8 mouse cellular contexts compared by ENCODE assay signal in genomic region chr3:32616331-32617052, GRCm38 (mm10). TPM values are rescaled to one million over a fixed set of nuclear protein-coding genes. Genes with fewer than 3 reads are reported as not detected.
A peak's percentile ranks its signal among the peaks of the same experiment; 100 is the strongest.
DNase-seq lines count a peak whose midpoint lies in the region; ATAC-seq and TF ChIP-seq lines count a peak whose summit lies in the region.

Gene Gnb4 (minus strand): TSS chr3:32616585.

- no peaks in the 10 kb centered on the region for H3K36me3 ChIP-seq in embryonic facial prominence, embryonic 10.5 days (replicated peaks)
- H3K36me3 ChIP-seq in liver, embryonic 11.5 days (ENCODE audit: control insufficient read depth, insufficient read depth, low read length), result no peaks in the 10 kb centered on the region
- H3K36me3 ChIP-seq in myocyte (ENCODE audit: control insufficient read depth, insufficient read depth), result no peaks in the 10 kb centered on the region
- no peaks in the 10 kb centered on the region for H3K36me3 ChIP-seq in testis, adult 2 months (ENCODE audit: control insufficient read depth, insufficient read depth, low read length)

- peaks cover 18% of the 10 kb centered on the region for H3K79me2 ChIP-seq in myocyte (ENCODE audit: control insufficient read depth, insufficient read depth)

- no peak for DNase-seq in layer of hippocampus, adult 18-20 months (ENCODE audit: low spot score in 2 of 2)
- no peak for DNase-seq in layer of hippocampus, adult 9-11 months
- peak; percentile 90 for DNase-seq in embryonic facial prominence, embryonic 10.5 days (ENCODE audit: low spot score)
- DNase-seq in heart, adult 9 months (ENCODE audit: low spot score in 2 of 2), result peak; percentile 35 to 52
- peak; percentile 11 to 13 for DNase-seq in kidney, adult 8-10 months
- DNase-seq in liver, embryonic 11.5 days (ENCODE audit: low spot score), result peak; percentile 79

- H3K4me2 ChIP-seq in liver, embryonic 11.5 days, result peak within 1 kb of the TSS; percentile 76
- H3K4me2 ChIP-seq in myocyte (ENCODE audit: low read depth), result peak within 1 kb of the TSS; percentile 99

- H3K9me3 ChIP-seq in embryonic facial prominence, embryonic 10.5 days, result no peaks in the 10 kb centered on the region
- H3K9me3 ChIP-seq in liver, embryonic 11.5 days (ENCODE audit: control insufficient read depth, low read length), result no peaks in the 10 kb centered on the region

- peak within 1 kb of the TSS; percentile 55 for H3ac ChIP-seq in myocyte (ENCODE audit: control insufficient read depth, insufficient read length)

- 2% methylated on average over 82 of the region's 83 CpGs for WGBS in embryonic facial prominence, embryonic 10.5 days
- 1% methylated on average over 57 of the region's 83 CpGs for WGBS in liver, embryonic 11.5 days

- peaks cover 17% of the 10 kb centered on the region for H3K4me1 ChIP-seq in embryonic facial prominence, embryonic 10.5 days
- 0 out of 2 replicates have a peak, but pooled peaks cover 3% of the 10 kb centered on the region for H3K4me1 ChIP-seq in liver, embryonic 11.5 days (replicated peaks; ENCODE audit: control insufficient read depth, insufficient read depth, low read length)
- peaks cover 9% of the 10 kb centered on the region for H3K4me1 ChIP-seq in testis, adult 2 months (ENCODE audit: control insufficient read depth, insufficient read depth, low read length)

- TF ChIP-seq POLR2A in myocyte (IDR thresholded peaks at IDR 0.05; ENCODE audit: insufficient read length, low read depth), result peak; percentile 61
- TF ChIP-seq POLR2A in testis, adult 2 months (IDR thresholded peaks at IDR 0.05; ENCODE audit: control insufficient read depth, low read depth, low read length), result no peak

- peak within 1 kb of the TSS; percentile 83 for H3K4me3 ChIP-seq in embryonic facial prominence, embryonic 10.5 days
- H3K4me3 ChIP-seq in liver, embryonic 11.5 days (ENCODE audit: low read depth, low read length), result peak within 1 kb of the TSS; percentile 74
- H3K4me3 ChIP-seq in myocyte, result peak within 1 kb of the TSS; percentile 41
- H3K4me3 ChIP-seq in testis, adult 2 months (ENCODE audit: control insufficient read depth, low read depth, low read length), result peak within 1 kb of the TSS; percentile 84

- TF ChIP-seq CTCF in testis, adult 2 months (IDR thresholded peaks at IDR 0.05; ENCODE audit: control insufficient read depth, insufficient read depth, insufficient replicate concordance, low read depth, low read length), result no peak

- H3K27ac ChIP-seq in embryonic facial prominence, embryonic 10.5 days (replicated peaks), result peak within 1 kb of the TSS; percentile 87
- peak within 1 kb of the TSS; percentile 21; the same call in 1 of the 2 replicates for H3K27ac ChIP-seq in liver, embryonic 11.5 days (ENCODE audit: low read depth, low read length)
- H3K27ac ChIP-seq in testis, adult 2 months (ENCODE audit: control insufficient read depth, insufficient read depth, low read depth, low read length), result no peak within 1 kb of the TSS

- H3K27me3 ChIP-seq in embryonic facial prominence, embryonic 10.5 days (replicated peaks; ENCODE audit: low read depth, poor library complexity, severe bottlenecking), result no peaks in the 10 kb centered on the region
- no peaks in the 10 kb centered on the region for H3K27me3 ChIP-seq in liver, embryonic 11.5 days (replicated peaks; ENCODE audit: control insufficient read depth, insufficient read depth, low read length)
- H3K27me3 ChIP-seq in myocyte (ENCODE audit: control insufficient read depth, insufficient read depth, insufficient read length), result no peaks in the 10 kb centered on the region
- no peaks in the 10 kb centered on the region for H3K27me3 ChIP-seq in testis, adult 2 months (ENCODE audit: control insufficient read depth, insufficient read depth, low read length)

- peak within 1 kb of the TSS; percentile 75 for H3K9ac ChIP-seq in liver, embryonic 11.5 days (ENCODE audit: low read depth, low read length)

- peak; percentile 86 for ATAC-seq in liver, embryonic 11.5 days (replicated peaks; ENCODE audit: low FRiP score)

TF ChIP-seq in myocyte, 11 proteins besides CTCF, POLR2A, EP300 and RAD21:
- no peak for TF ChIP-seq POLR2AphosphoS2 (IDR thresholded peaks at IDR 0.05; ENCODE audit: insufficient read length, low read depth)
- no peak for TF ChIP-seq SRF (IDR thresholded peaks at IDR 0.05; ENCODE audit: control insufficient read depth, insufficient read length, low read depth)
- TF ChIP-seq MYOG (IDR thresholded peaks at IDR 0.05; ENCODE audit: control insufficient read depth in 1 of 3, insufficient read depth in 1 of 3, insufficient read length in 2 of 3, low read depth in 2 of 3), result no peak
- TF ChIP-seq REST (IDR thresholded peaks at IDR 0.05; ENCODE audit: insufficient read depth, insufficient read length), result no peak
- TF ChIP-seq MYOD1 (IDR thresholded peaks at IDR 0.05; ENCODE audit: control insufficient read depth in 1 of 3, insufficient read length in 2 of 3, low read depth in 2 of 3), result no peak
- TF ChIP-seq CEBPB (IDR thresholded peaks at IDR 0.05; ENCODE audit: insufficient read depth, poor library complexity, severe bottlenecking), result no peak
- TF ChIP-seq TCF12 (IDR thresholded peaks at IDR 0.05; ENCODE audit: insufficient read depth, poor library complexity, severe bottlenecking), result no peak
- TF ChIP-seq USF1 (IDR thresholded peaks at IDR 0.05; ENCODE audit: low read depth), result no peak
- no peak for TF ChIP-seq E2F4 (IDR thresholded peaks at IDR 0.05; ENCODE audit: insufficient read depth)
- TF ChIP-seq TCF3 (IDR thresholded peaks at IDR 0.05; ENCODE audit: insufficient read length, low read depth), result no peak
- no peak for TF ChIP-seq MAX (IDR thresholded peaks at IDR 0.05; ENCODE audit: low read depth)

RNA-seq across cellular contexts. Expression of gene Gnb4, which starts in this region (rescaled TPM):
- total RNA-seq in layer of hippocampus, adult 18-20 months (2021), result 10 to 100 TPM; 12.4 to 13.7 TPM
- 38.8 and 44.1 TPM in 2 replicates for polyA plus RNA-seq in embryonic facial prominence, embryonic 10.5 days (2016; fragmentation: Nextera tagmentation; extraction: Ambion mirVana)
- 24.9 and 27.2 TPM in 2 replicates for polyA plus RNA-seq in liver, embryonic 11.5 days (2014; fragmentation: Nextera tagmentation; extraction: Ambion mirVana)
- polyA plus RNA-seq in myocyte (2012; fragmentation: generic; extraction: Trizol), result 13.6 TPM
- 1.9 and 2.8 TPM in 2 replicates for polyA plus RNA-seq in testis, adult 2 months (2012; rRNA removed)

Comparison
In these comparisons a context has a peak if more than half of its experiments do, and no peak if none do; other contexts are left out.
1. DNase-seq: peak in embryonic facial prominence, embryonic 10.5 days (single experiment), heart, adult 9 months (2 of 2), kidney, adult 8-10 months (2 of 2) and liver, embryonic 11.5 days (single experiment); none in layer of hippocampus, adult 18-20 months (0 of 2) and layer of hippocampus, adult 9-11 months (single experiment).
2. Peak in every context shown above with its lines, with median percentiles within 50 percentile points of each other: H3K4me3 ChIP-seq.